ENCODE assay signal across 6 mouse cellular contexts in genomic region chr9:4749407-4749806, GRCm38 (mm10).
DNase-seq lines count a peak whose midpoint lies in the region.

No protein-coding gene starts in this region.

- DNase-seq in ES-CJ7 (ENCODE audit: low read depth, low spot score) = peak; percentile 30
- DNase-seq in brain, adult 2 months (ENCODE audit: low read depth, low spot score) = peak; percentile 87
- peak; percentile 90 for DNase-seq in cerebellum, adult 11-12 months
- peak; percentile 71 for DNase-seq in cerebellum, adult 8-10 months
- DNase-seq in cerebellum, postnatal 10 days = peak; percentile 56 to 64
- DNase-seq in cerebellum, postnatal 36 days = peak; percentile 80

Comparison
In these comparisons a context has a peak if more than half of its experiments do, and no peak if none do; other contexts are left out.
1. Peak in every context shown above with its lines: DNase-seq.
2. DNase-seq: peak in every context shown above with its lines; median percentile 90 in cerebellum, adult 11-12 months; 87 in brain, adult 2 months; 80 in cerebellum, postnatal 36 days; 71 in cerebellum, adult 8-10 months; 60 in cerebellum, postnatal 10 days; 30 in ES-CJ7.